Mouse (Mus musculus): Measurements from ENCODE around the gene Rasal1. TPM values are rescaled to one million over a fixed set of nuclear protein-coding genes. Genes with fewer than 3 reads are reported as not detected.

The Rasal1 gene
- polyA plus RNA-seq (2015; fragmentation: Nextera tagmentation; extraction: Ambion mirVana), result 1.8 and 1.9 TPM in 2 replicates

DNA sequence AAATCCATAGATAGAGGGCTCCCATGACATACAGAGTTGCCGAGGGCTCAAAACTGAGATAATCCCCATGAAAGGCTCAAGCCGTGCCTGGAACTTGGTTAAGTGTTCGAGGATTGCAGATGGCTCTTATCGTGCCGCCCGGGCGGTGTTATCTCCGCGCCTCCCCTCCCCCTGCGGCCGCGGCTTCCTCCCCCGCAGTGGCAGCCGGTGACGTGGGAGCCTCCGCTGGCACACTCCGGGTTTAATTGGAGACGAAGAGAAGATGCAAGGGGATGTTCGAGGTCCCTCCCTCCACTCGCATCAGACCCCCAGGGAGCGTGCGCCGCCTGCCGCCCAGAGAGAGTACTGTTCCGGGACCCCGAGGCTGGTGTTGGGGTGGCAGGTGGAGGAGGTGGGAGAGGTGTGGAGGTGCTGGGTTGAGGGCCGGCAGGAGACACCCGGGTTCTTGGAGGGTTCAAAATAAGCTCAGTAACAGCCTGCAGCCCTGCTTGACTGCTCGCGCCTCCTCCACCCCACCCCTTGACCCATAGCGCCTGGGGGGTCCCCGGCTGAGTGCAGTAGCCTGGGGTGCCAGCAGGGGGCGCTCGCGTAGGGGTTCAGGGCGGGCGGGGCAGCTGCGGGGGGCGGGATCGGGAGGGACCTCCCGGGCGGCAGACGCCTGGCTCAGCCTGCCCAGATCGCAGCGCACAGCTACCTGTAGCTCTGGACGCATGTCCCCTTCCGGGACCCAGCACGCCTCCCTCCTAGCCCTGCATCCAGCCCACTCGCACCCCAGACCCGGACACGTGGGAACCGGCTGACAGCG is at the start of gene Rasal1:
TSS of gene Rasal1 (plus strand) at position 244 of the 805 bp plus-strand sequence.
- Histone ChIP-seq H3K4me3 (ENCODE audit: low read length) (peak within 1 kb of the TSS; percentile 44), H3K36me3 (ENCODE audit: control insufficient read depth, insufficient read depth, low read length) (no peaks in the 10 kb centered on the region), H3K4me2 (ENCODE audit: low read depth, low read length) (peak within 1 kb of the TSS; percentile 78), H3K27ac (ENCODE audit: low read length) (no peak within 1 kb of the TSS), H3K9ac (ENCODE audit: low read depth, low read length) (peak within 1 kb of the TSS; percentile 48), H3K9me3 (ENCODE audit: control insufficient read depth, low read length) (no peaks in the 10 kb centered on the region), H3K27me3 (replicated peaks; ENCODE audit: control insufficient read depth, insufficient read depth, low read length) (peaks cover 23% of the 10 kb centered on the region), H3K4me1 (ENCODE audit: control insufficient read depth, insufficient read depth, low read length) (peaks cover 15% of the 10 kb centered on the region)
- WGBS, result under 1% methylated on average over 53 of the region's 53 CpGs
- ATAC-seq, result peak; percentile 54

DNA sequence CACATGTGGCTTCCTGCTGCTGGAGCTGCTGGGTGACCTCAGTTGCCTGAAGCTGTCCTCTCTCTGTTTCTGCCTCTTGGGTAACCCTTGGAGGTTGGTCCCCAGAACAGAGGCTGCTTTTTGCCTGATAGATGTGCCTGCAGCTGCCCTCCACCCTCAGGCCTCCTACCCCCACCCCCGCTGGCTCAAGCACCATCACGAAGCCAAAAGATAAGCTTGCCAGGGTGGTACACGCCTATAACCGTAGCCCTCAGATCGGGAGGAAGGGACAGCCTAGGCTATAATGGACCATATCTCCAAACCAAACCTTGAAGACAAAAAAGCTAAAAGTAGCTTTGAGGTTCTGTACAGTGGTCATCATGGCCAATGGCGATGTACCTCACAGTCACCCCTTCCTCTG is 49.0 kb upstream of the Rasal1 start:
- H3K27ac ChIP-seq (ENCODE audit: low read length), result no peak overlapping the region
- no peak overlapping the region for H3K4me3 ChIP-seq (ENCODE audit: low read length)
- no peak overlapping the region for H3K4me2 ChIP-seq (ENCODE audit: low read depth, low read length)
- no peaks in the 10 kb centered on the region for H3K4me1 ChIP-seq (ENCODE audit: control insufficient read depth, insufficient read depth, low read length)
- H3K27me3 ChIP-seq (replicated peaks; ENCODE audit: control insufficient read depth, insufficient read depth, low read length), result no peaks in the 10 kb centered on the region
- no peak overlapping the region for H3K9ac ChIP-seq (ENCODE audit: low read depth, low read length)
- WGBS, result 87% methylated on average over 6 of the region's 6 CpGs
- no peaks in the 10 kb centered on the region for H3K9me3 ChIP-seq (ENCODE audit: control insufficient read depth, low read length)
- ATAC-seq, result 0 out of 2 replicates have a peak, but pooled peaks have one; percentile 29
- H3K36me3 ChIP-seq (ENCODE audit: control insufficient read depth, insufficient read depth, low read length), result no peaks in the 10 kb centered on the region

DNA sequence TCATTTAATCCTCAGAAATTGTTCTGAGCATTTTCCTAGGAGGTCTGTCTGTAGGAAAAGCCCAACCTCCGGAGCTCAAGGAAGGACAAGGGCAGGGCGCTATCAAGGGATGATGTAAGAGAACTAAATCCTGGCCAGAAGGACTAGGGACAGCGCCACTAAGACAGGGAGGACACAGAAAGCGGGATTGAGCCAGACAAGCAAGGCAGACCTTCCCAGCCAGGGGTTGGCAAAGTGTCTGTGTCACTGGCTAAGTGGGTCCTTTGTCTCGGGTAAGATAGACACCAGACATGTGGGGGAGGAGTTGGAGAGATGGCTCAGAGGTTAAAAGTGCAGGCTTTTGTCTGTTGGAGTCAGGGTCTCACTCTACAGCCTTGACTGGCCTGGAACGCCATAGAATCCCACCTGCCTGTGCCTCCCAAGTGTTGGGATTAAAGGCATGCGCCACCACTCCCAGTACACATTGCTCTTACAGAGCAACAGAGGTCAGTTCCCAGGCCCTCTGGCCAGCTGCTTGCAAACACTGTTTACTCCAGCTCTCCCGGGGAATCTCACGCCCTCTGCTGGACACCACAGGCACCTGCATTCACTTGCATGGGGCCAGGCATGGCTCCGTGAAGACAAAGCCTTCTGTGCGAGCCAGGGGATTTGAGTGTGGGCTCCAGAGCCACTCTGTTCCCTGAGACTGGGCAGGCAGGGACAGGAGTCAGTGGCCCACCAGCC is 47.5 kb upstream of the Rasal1 start:
- no peak overlapping the region for H3K27ac ChIP-seq (ENCODE audit: low read length)
- WGBS, result 52% methylated on average over 11 of the region's 11 CpGs
- no peak overlapping the region for H3K4me2 ChIP-seq (ENCODE audit: low read depth, low read length)
- no peak for ATAC-seq
- H3K9ac ChIP-seq (ENCODE audit: low read depth, low read length), result no peak overlapping the region
- no peaks in the 10 kb centered on the region; the same call in 1 of the 2 replicates for H3K4me1 ChIP-seq (ENCODE audit: control insufficient read depth, insufficient read depth, low read length)
- no peak overlapping the region for H3K4me3 ChIP-seq (ENCODE audit: low read length)
- no peaks in the 10 kb centered on the region for H3K9me3 ChIP-seq (ENCODE audit: control insufficient read depth, low read length)
- H3K27me3 ChIP-seq (replicated peaks; ENCODE audit: control insufficient read depth, insufficient read depth, low read length), result no peaks in the 10 kb centered on the region
- no peaks in the 10 kb centered on the region for H3K36me3 ChIP-seq (ENCODE audit: control insufficient read depth, insufficient read depth, low read length)

DNA sequence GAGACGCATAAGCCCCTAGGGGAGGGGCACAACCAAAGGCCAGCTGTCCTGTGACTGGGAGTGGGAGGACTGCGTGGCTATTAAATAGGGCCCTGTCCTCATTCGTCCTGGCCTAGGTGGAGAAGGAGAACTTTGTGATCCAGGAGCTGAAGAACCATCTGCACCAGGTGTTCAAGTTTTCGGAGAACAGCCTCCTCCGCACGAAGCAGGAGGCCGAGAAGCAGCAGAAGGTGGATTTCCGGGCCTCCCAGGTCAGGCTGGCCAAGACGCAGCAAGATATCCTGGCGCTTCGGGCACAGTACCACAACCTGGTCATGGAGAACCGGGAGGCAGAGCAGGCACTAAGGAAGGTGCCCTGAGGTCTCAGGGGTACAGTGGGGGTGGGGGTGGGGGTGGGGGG is 46.4 kb upstream of the Rasal1 start:
- Histone ChIP-seq H3K27me3 (replicated peaks; ENCODE audit: control insufficient read depth, insufficient read depth, low read length) (no peaks in the 10 kb centered on the region), H3K4me1 (ENCODE audit: control insufficient read depth, insufficient read depth, low read length) (no peaks in the 10 kb centered on the region; the same call in 1 of the 2 replicates), H3K9ac (ENCODE audit: low read depth, low read length) (no peak overlapping the region), H3K4me3 (ENCODE audit: low read length) (no peak overlapping the region), H3K9me3 (ENCODE audit: control insufficient read depth, low read length) (no peaks in the 10 kb centered on the region), H3K36me3 (ENCODE audit: control insufficient read depth, insufficient read depth, low read length) (no peaks in the 10 kb centered on the region), H3K27ac (ENCODE audit: low read length) (no peak overlapping the region), H3K4me2 (ENCODE audit: low read depth, low read length) (no peak overlapping the region)
- WGBS, result 94% methylated on average over 12 of the region's 12 CpGs
- ATAC-seq, result no peak

DNA sequence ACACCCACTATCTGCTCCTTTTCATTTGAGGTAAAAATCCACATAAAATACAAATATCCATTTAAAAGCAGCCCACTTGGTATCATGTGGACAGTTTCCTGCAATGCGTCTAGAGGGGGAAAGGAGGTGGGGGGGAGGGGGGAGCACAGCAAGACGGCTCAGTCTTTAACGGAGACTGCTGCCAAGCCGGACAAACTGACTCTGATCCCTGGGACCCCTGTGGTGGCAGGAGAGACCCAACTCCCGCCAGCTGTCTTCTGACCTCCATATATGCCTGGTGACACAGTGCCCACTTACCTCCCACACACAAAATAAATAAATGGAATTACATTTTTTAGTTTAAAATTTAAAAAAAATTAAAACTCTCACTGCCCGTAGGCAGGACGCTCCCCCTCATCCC is 45.1 kb upstream of the Rasal1 start:
- H3K9ac ChIP-seq (ENCODE audit: low read depth, low read length), result no peak overlapping the region
- no peak overlapping the region for H3K27ac ChIP-seq (ENCODE audit: low read length)
- ATAC-seq, result no peak
- H3K9me3 ChIP-seq (ENCODE audit: control insufficient read depth, low read length), result no peaks in the 10 kb centered on the region
- H3K4me3 ChIP-seq (ENCODE audit: low read length), result no peak overlapping the region
- no peaks in the 10 kb centered on the region for H3K36me3 ChIP-seq (ENCODE audit: control insufficient read depth, insufficient read depth, low read length)
- no peak overlapping the region for H3K4me2 ChIP-seq (ENCODE audit: low read depth, low read length)
- H3K27me3 ChIP-seq (replicated peaks; ENCODE audit: control insufficient read depth, insufficient read depth, low read length), result no peaks in the 10 kb centered on the region
- no peaks in the 10 kb centered on the region; the same call in 1 of the 2 replicates for H3K4me1 ChIP-seq (ENCODE audit: control insufficient read depth, insufficient read depth, low read length)
- WGBS, result 69% methylated on average over 7 of the region's 7 CpGs

DNA sequence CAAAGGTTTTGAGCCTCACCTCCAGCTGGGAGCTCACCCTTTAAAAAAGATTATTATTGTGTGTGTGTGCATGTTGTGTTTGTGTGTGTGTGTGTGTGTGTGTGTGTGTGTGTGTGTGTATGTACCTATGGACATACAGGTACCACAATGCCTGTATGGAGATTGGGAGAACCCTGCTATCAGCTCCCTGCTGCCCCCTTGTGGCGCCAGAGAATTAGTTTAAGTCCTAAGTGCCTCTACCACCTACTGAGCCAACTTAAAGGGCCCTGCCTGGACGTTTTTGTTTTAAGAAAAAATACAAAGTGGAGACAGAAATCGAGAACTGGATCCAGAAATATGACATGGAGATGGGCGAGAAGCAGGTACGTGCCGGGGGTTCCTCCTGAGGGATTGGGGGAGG is 43.8 kb upstream of the Rasal1 start:
- peak; percentile 62 for ATAC-seq
- WGBS, result 2% methylated on average over 6 of the region's 6 CpGs
- H3K4me2 ChIP-seq (ENCODE audit: low read depth, low read length), result peak overlapping the region; percentile 43
- H3K4me1 ChIP-seq (ENCODE audit: control insufficient read depth, insufficient read depth, low read length), result no peaks in the 10 kb centered on the region; the same call in 1 of the 2 replicates
- no peaks in the 10 kb centered on the region for H3K36me3 ChIP-seq (ENCODE audit: control insufficient read depth, insufficient read depth, low read length)
- no peak overlapping the region for H3K27ac ChIP-seq (ENCODE audit: low read length)
- no peaks in the 10 kb centered on the region for H3K27me3 ChIP-seq (replicated peaks; ENCODE audit: control insufficient read depth, insufficient read depth, low read length)
- H3K9ac ChIP-seq (ENCODE audit: low read depth, low read length), result peak overlapping the region; percentile 12
- no peaks in the 10 kb centered on the region for H3K9me3 ChIP-seq (ENCODE audit: control insufficient read depth, low read length)
- peak overlapping the region; percentile 26 for H3K4me3 ChIP-seq (ENCODE audit: low read length)

DNA sequence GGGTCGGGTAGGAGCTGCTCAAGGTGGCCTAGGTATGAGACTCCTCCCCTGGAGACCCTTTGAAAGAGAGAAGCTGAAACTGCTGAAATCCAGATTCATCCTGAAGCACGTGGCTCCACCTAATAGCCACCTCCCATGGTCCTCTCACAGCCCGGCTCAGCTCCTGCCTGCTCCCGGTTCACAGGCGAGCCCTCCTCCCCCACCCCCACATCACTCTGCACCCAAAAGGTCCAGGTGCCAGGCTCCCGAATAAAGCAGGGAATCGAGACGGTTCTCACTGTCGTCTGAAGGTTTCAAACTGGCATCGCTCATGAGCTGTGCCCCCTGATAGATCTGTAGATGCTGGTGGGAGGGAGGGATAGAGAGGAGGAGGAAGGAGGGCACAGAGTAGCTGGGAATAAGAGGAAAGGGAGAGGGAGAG is 43.4 kb upstream of the Rasal1 start:
- 3% methylated on average over 10 of the region's 10 CpGs for WGBS
- no peaks in the 10 kb centered on the region for H3K36me3 ChIP-seq (ENCODE audit: control insufficient read depth, insufficient read depth, low read length)
- peak; percentile 22; the same call in 1 of the 2 replicates for ATAC-seq
- no peak overlapping the region for H3K27ac ChIP-seq (ENCODE audit: low read length)
- H3K9ac ChIP-seq (ENCODE audit: low read depth, low read length), result peak overlapping the region; percentile 12
- H3K4me3 ChIP-seq (ENCODE audit: low read length), result peak overlapping the region; percentile 26
- no peaks in the 10 kb centered on the region for H3K27me3 ChIP-seq (replicated peaks; ENCODE audit: control insufficient read depth, insufficient read depth, low read length)
- H3K9me3 ChIP-seq (ENCODE audit: control insufficient read depth, low read length), result no peaks in the 10 kb centered on the region
- H3K4me2 ChIP-seq (ENCODE audit: low read depth, low read length), result peak overlapping the region; percentile 43
- no peaks in the 10 kb centered on the region; the same call in 1 of the 2 replicates for H3K4me1 ChIP-seq (ENCODE audit: control insufficient read depth, insufficient read depth, low read length)

DNA sequence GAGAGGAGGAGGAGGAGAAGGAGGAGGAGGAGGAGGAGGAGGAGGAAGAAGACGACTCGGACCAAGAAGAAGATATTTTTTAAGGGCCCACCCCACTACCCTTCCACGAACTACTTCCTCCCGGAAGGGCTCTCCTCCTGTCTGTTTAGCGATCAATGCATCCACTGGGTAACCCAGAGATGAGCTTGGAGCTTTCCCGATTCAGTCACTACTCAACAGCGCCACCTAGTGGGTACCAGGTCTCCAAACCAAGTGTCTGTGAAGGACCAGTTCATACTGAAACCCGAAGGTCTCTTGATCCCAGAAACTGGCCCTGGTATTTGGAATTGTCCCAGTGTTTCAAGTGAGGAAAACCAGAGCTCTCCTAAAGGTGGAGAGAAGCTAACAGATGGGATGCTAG is 42.9 kb upstream of the Rasal1 start:
- no peaks in the 10 kb centered on the region; the same call in 1 of the 2 replicates for H3K4me1 ChIP-seq (ENCODE audit: control insufficient read depth, insufficient read depth, low read length)
- no peaks in the 10 kb centered on the region for H3K27me3 ChIP-seq (replicated peaks; ENCODE audit: control insufficient read depth, insufficient read depth, low read length)
- 0% methylated on average over 8 of the region's 8 CpGs for WGBS
- ATAC-seq, result peak; percentile 62
- H3K9me3 ChIP-seq (ENCODE audit: control insufficient read depth, low read length), result no peaks in the 10 kb centered on the region
- no peak overlapping the region for H3K27ac ChIP-seq (ENCODE audit: low read length)
- H3K4me3 ChIP-seq (ENCODE audit: low read length), result peak overlapping the region; percentile 26; the same call in 1 of the 2 replicates
- H3K4me2 ChIP-seq (ENCODE audit: low read depth, low read length), result peak overlapping the region; percentile 43
- H3K9ac ChIP-seq (ENCODE audit: low read depth, low read length), result no peak overlapping the region
- H3K36me3 ChIP-seq (ENCODE audit: control insufficient read depth, insufficient read depth, low read length), result no peaks in the 10 kb centered on the region

DNA sequence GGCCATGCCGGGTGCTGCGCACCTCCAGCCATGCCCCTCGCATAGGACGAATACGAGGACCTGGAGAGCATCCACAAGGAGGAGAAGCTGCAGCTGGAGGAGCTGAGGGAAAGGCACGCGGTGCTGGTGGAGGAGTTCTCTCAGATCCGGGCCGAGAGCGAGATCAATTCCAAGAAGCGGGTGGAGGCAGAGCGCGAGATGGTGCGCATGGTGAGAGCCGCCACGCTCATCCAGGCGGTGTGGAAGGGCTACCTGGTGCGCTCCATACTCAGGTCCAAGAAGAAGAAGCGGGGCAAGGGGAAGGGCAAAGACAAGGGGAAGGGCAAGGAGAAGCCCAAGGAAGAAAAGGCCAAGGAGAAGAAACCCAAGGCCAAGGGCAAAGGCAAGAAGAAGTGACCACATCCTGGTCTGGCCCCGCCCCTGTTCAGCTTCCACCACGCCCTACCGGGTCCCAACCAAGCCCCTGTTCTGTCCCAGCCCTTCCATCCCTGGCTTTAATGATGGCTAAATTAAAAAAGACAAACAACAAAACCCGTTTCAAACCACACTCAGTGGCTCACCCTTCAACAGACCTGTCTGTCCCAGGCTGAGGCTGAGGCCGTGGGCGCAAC is 41.9 kb upstream of the Rasal1 start:
- H3K4me2 ChIP-seq (ENCODE audit: low read depth, low read length), result no peak overlapping the region

More for the DNA sequence above, 41.9 kb upstream of the Rasal1 start:
- H3K36me3 ChIP-seq (ENCODE audit: control insufficient read depth, insufficient read depth, low read length), result no peaks in the 10 kb centered on the region
- no peak for ATAC-seq
- H3K9ac ChIP-seq (ENCODE audit: low read depth, low read length), result 0 out of 2 replicates have a peak overlapping the region, but pooled peaks have one; percentile 4
- no peak overlapping the region for H3K27ac ChIP-seq (ENCODE audit: low read length)
- 72% methylated on average over 25 of the region's 25 CpGs for WGBS
- H3K27me3 ChIP-seq (replicated peaks; ENCODE audit: control insufficient read depth, insufficient read depth, low read length), result no peaks in the 10 kb centered on the region
- H3K9me3 ChIP-seq (ENCODE audit: control insufficient read depth, low read length), result no peaks in the 10 kb centered on the region
- H3K4me1 ChIP-seq (ENCODE audit: control insufficient read depth, insufficient read depth, low read length), result peaks cover 9% of the 10 kb centered on the region
- no peak overlapping the region for H3K4me3 ChIP-seq (ENCODE audit: low read length)
